Mouse (Mus musculus) myocyte (in vitro differentiated cells): ENCODE results near the gene Cdrt4. TPM values are rescaled to one million over a fixed set of nuclear protein-coding genes. Genes with fewer than 3 reads are reported as not detected.

Source experiments
- H3K27me3 ChIP-seq: one replicate; pipeline ENCODE4 v1.6.1; 2011; ENCODE audit not compliant: control insufficient read depth, insufficient read depth, insufficient read length
- H3K36me3 ChIP-seq: one replicate; pipeline ENCODE4 v1.6.1; 2011; ENCODE audit not compliant: control insufficient read depth, insufficient read depth
- H3K4me2 ChIP-seq: one replicate; pipeline ENCODE4 v1.6.1; 2011; ENCODE audit warnings: low read depth, control low read depth
- H3K4me3 ChIP-seq: one replicate; pipeline ENCODE4 v1.5.1; 2011; ENCODE audit warnings: mild to moderate bottlenecking, control low read depth, moderate library complexity
- H3K79me2 ChIP-seq: one replicate; pipeline ENCODE4 v1.6.1; 2011; ENCODE audit not compliant: control insufficient read depth, insufficient read depth
- H3ac ChIP-seq: one replicate; pipeline ENCODE4 v1.6.1; 2011; ENCODE audit not compliant: control insufficient read depth, insufficient read length
- CEBPB ChIP-seq: IDR thresholded peaks from 2 replicates; pipeline ENCODE4 v1.6.1; 2011; ENCODE audit warnings: mild to moderate bottlenecking, moderate library complexity; ENCODE audit not compliant: poor library complexity, insufficient read depth, severe bottlenecking
- E2F4 ChIP-seq: IDR thresholded peaks from one replicate; pipeline ENCODE4 v1.6.1; 2011; ENCODE audit warnings: mild to moderate bottlenecking, control low read depth, moderate library complexity; ENCODE audit not compliant: insufficient read depth
- MAX ChIP-seq: IDR thresholded peaks from one replicate; pipeline ENCODE4 v1.6.1; 2011; ENCODE audit warnings: low read depth, mild to moderate bottlenecking, control low read depth
- MYOD1 ChIP-seq, 3 experiments: IDR thresholded peaks; one replicate each; pipeline ENCODE4 v1.6.1; 2011; ENCODE audit warnings: control low read depth in 2 of 3, low read depth in 2 of 3, mild to moderate bottlenecking in 2 of 3, moderate library complexity in 1 of 3; ENCODE audit not compliant: insufficient read length in 2 of 3, control insufficient read depth in 1 of 3
- MYOG ChIP-seq, 3 experiments: IDR thresholded peaks; one replicate each; pipeline ENCODE4 v1.6.1; 2011; ENCODE audit warnings: control low read depth in 2 of 3, low read depth in 2 of 3, mild to moderate bottlenecking in 2 of 3; ENCODE audit not compliant: insufficient read length in 2 of 3, control insufficient read depth in 1 of 3, insufficient read depth in 1 of 3
- POLR2A ChIP-seq: IDR thresholded peaks from one replicate; pipeline ENCODE4 v1.6.1; 2011; ENCODE audit warnings: low read depth, mild to moderate bottlenecking, control low read depth, moderate library complexity; ENCODE audit not compliant: insufficient read length
- POLR2AphosphoS2 ChIP-seq: IDR thresholded peaks from one replicate; pipeline ENCODE4 v1.6.1; 2011; ENCODE audit warnings: low read depth, control low read depth; ENCODE audit not compliant: insufficient read length
- REST ChIP-seq: IDR thresholded peaks from one replicate; pipeline ENCODE4 v1.6.1; 2011; ENCODE audit warnings: mild to moderate bottlenecking, control low read depth, moderate library complexity; ENCODE audit not compliant: insufficient read depth, insufficient read length
- SRF ChIP-seq: IDR thresholded peaks from one replicate; pipeline ENCODE4 v1.6.1; 2011; ENCODE audit warnings: low read depth; ENCODE audit not compliant: control insufficient read depth, insufficient read length
- TCF12 ChIP-seq: IDR thresholded peaks from one replicate; pipeline ENCODE4 v1.6.1; 2011; ENCODE audit warnings: mild to moderate bottlenecking, control low read depth; ENCODE audit not compliant: poor library complexity, insufficient read depth, severe bottlenecking
- TCF3 ChIP-seq: IDR thresholded peaks from one replicate; pipeline ENCODE4 v1.6.1; 2011; ENCODE audit warnings: low read depth, control low read depth; ENCODE audit not compliant: insufficient read length
- USF1 ChIP-seq: IDR thresholded peaks from one replicate; pipeline ENCODE4 v1.6.1; 2011; ENCODE audit warnings: low read depth, mild to moderate bottlenecking, control low read depth, moderate library complexity
- polyA plus RNA-seq: library from polyadenylated mRNA; unstranded; fragments of >200 nt; fragmentation: generic; extraction: Trizol; gene quantifications from one replicate; pipeline ENCODE4 v1.2.1, GENCODE M21; 2012; ENCODE audit warnings: missing spikeins

The Cdrt4 gene
- polyA plus RNA-seq, 1 experiment: not detected

DNA sequence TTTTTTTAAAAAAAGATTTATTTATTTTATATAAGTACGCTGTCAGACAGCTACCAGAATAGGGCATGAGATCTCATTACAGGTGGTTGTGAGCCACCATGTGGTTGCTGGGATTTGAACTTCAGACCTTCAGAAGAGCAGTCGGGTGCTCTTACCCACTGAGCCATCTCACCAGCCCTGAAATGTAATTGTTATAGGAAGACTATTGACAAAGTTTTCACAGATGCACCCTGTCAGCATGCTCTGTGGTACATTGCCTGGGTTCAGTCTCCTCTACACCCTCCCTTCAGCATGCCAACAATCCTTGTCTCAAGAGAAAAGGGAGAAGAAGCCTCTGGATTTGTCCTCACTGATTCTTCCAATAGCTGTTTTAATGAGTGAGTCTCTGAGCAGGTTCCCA, 37.9 kb upstream of the Cdrt4 start:
- H3K79me2 ChIP-seq: no peaks in the 10 kb centered on the region
- H3ac ChIP-seq: no peak overlapping the region
- H3K4me3 ChIP-seq: no peak overlapping the region
- peaks cover 11% of the 10 kb centered on the region for H3K27me3 ChIP-seq
- no peaks in the 10 kb centered on the region for H3K36me3 ChIP-seq
- TF ChIP-seq SRF (no peak), MYOD1 (IDR thresholded peaks at IDR 0.05; ENCODE audit: control insufficient read depth in 1 of 3, insufficient read length in 2 of 3, low read depth in 2 of 3) (no peak), POLR2A (no peak), CEBPB (no peak), REST (no peak), MAX (no peak), MYOG (IDR thresholded peaks at IDR 0.05; ENCODE audit: control insufficient read depth in 1 of 3, insufficient read depth in 1 of 3, insufficient read length in 2 of 3, low read depth in 2 of 3) (no peak)
- H3K4me2 ChIP-seq: no peak overlapping the region

DNA sequence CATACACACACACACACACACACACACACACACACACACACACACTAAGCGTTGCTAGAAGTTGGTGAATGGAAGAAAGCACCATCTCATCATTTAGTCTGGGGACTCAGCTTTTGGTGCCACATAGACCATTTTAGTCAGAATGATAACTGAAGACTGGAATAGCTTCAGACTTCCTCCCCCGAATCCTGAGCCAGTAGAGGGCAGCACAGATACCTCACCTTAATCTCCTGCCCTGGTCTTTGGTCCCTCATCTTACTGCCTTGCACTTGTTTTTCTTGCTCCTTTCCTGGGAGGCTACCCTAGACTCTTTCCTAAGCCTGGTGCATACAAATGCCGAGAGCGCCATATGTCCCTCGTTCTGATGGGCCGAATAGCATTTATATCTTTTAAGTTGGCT, 36.5 kb upstream of the Cdrt4 start:
- peaks cover 11% of the 10 kb centered on the region for H3K27me3 ChIP-seq
- H3K36me3 ChIP-seq: no peaks in the 10 kb centered on the region
- H3ac ChIP-seq: no peak overlapping the region
- no peak overlapping the region for H3K4me3 ChIP-seq
- no peaks in the 10 kb centered on the region for H3K79me2 ChIP-seq
- TF ChIP-seq TCF12: no peak
- TF ChIP-seq TCF3: no peak
- TF ChIP-seq CEBPB: no peak
- TF ChIP-seq MYOG (IDR thresholded peaks at IDR 0.05; ENCODE audit: control insufficient read depth in 1 of 3, insufficient read depth in 1 of 3, insufficient read length in 2 of 3, low read depth in 2 of 3): no peak
- TF ChIP-seq MYOD1 (IDR thresholded peaks at IDR 0.05; ENCODE audit: control insufficient read depth in 1 of 3, insufficient read length in 2 of 3, low read depth in 2 of 3): no peak
- TF ChIP-seq POLR2AphosphoS2: no peak
- no peak for TF ChIP-seq MAX
- no peak for TF ChIP-seq SRF
- TF ChIP-seq POLR2A: no peak
- TF ChIP-seq E2F4: no peak
- TF ChIP-seq USF1: no peak
- no peak for TF ChIP-seq REST
- H3K4me2 ChIP-seq: no peak overlapping the region

DNA sequence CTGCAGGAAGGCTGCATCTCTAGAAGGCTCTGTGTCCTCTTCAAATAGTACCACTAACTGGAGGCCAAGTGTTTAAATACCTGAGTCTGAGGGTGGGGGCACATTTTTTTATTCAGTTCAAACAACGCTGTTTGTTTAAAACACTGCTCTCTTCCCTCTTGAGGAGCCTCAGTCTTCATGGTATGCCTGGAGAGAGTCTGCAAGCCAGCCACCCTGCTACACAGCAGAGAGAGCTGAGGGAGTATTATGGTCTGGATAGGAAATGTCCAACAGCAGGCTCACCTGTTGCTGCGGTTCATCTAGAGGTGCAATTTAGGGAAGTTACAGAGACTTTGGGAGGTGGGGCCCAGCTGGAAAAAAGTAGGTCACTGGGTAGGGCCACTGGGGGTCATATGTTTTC, 35.5 kb upstream of the Cdrt4 start:
- no peak overlapping the region for H3K4me2 ChIP-seq
- TF ChIP-seq POLR2A (no peak), MYOG (IDR thresholded peaks at IDR 0.05; ENCODE audit: control insufficient read depth in 1 of 3, insufficient read depth in 1 of 3, insufficient read length in 2 of 3, low read depth in 2 of 3) (no peak), POLR2AphosphoS2 (no peak)
- H3K4me3 ChIP-seq: no peak overlapping the region
- peaks cover 11% of the 10 kb centered on the region for H3K27me3 ChIP-seq
- H3ac ChIP-seq: no peak overlapping the region
- no peaks in the 10 kb centered on the region for H3K36me3 ChIP-seq
- no peaks in the 10 kb centered on the region for H3K79me2 ChIP-seq

DNA sequence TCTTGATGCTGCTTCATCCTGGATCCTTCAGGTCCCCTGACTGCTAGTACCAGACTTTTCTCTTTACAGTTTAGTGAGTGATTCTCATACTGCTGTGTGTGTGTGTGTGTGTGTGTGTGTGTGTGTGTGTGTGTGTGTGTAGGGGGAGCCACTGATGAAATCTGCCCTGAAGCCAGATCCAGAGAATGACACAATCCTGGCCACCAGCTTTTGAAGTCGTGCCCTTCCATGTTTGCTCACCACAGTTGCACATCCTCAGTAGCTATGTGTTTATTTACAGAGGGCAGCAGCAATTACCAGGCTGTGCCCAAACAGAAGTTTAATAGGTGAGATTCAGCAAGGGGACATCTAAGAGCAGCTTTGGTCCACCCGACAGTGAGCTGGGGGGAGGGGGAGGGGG, 34.2 kb upstream of the Cdrt4 start:
- Histone ChIP-seq H3K4me3 (no peak overlapping the region), H3K4me2 (no peak overlapping the region), H3K36me3 (no peaks in the 10 kb centered on the region), H3K27me3 (peaks cover 11% of the 10 kb centered on the region), H3K79me2 (no peaks in the 10 kb centered on the region), H3ac (no peak overlapping the region)
- TF ChIP-seq USF1: no peak
- no peak for TF ChIP-seq MAX
- no peak for TF ChIP-seq SRF
- TF ChIP-seq MYOD1 (IDR thresholded peaks at IDR 0.05; ENCODE audit: control insufficient read depth in 1 of 3, insufficient read length in 2 of 3, low read depth in 2 of 3): no peak
- TF ChIP-seq E2F4: no peak
- no peak for TF ChIP-seq POLR2AphosphoS2
- TF ChIP-seq TCF12: no peak

DNA sequence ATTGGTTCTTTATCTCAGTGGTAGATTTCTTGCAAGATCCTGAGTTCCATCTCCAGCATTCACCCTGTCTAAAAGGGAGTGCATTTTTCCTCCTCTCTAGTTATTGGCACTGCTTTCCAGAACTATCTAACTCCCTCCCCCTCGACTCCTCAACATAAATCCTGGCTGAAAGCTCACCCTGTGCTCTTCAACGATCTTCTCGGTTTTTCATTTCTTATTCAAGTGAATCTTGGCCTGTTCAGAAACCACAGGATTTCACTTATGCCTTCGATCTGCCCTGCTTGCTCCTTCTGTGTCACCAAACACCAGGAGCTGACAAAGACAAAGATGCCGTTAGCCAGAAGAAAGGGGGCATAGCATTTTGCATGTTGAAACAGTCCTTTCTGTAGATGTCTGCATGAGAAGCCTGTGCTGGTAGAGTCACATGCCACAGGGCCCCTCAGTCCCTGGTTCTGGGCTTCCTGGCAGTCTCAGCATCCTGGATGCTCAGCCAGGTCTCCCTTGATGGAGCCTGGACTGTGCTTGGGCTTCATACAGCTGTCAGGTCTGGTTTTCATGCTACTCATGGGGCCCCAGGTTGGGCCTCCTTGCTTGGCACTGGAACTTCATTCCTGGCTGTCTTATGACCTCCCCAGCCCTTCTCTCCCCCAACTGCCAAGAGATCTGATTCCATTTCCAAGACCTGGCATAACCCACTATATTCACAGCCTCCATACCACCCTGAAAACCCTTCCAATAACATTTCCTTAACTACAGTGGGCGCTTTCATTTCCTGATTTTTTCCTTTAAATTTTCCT, 30.8 kb upstream of the Cdrt4 start:
- no peak overlapping the region for H3K4me3 ChIP-seq

More for the DNA sequence above, 30.8 kb upstream of the Cdrt4 start:
- Histone ChIP-seq H3K27me3 (peaks cover 11% of the 10 kb centered on the region), H3K79me2 (no peaks in the 10 kb centered on the region), H3K36me3 (no peaks in the 10 kb centered on the region), H3ac (no peak overlapping the region), H3K4me2 (peak overlapping the region; percentile 63)
- TF ChIP-seq USF1 (no peak), REST (no peak), MAX (no peak), TCF3 (no peak), SRF (no peak), E2F4 (no peak)
